Comparison of ENCODE assay signal across 16 mouse cellular contexts in genomic region chr13:81329762-81330161, GRCm38 (mm10).
"Had no signal": no experiment of that assay in that cellular context is flagged by ENCODE, and none has a peak within 500 bp of the region (broad histone marks: within the 10 kb centered on the region; RNA-seq: fewer than 3 reads in every experiment).

No protein-coding gene starts in this region.

- DNase-seq: lung, adult 18-20 months; lung, embryonic 14.5 days; lung, postnatal 14 days; lung, postnatal 36 days; right cerebral cortex, postnatal 14 days; thymus, adult 2 months; thymus, postnatal 14 days; thymus, postnatal 36 days had no signal

- H3K4me3 ChIP-seq: megakaryocyte, embryonic 14.5 days; midbrain, embryonic 13.5 days; midbrain, embryonic 15.5 days; neural tube, embryonic 12.5 days; stomach, embryonic 15.5 days had no signal

- H3K9ac ChIP-seq: lung, embryonic 14.5 days; midbrain, embryonic 13.5 days; midbrain, embryonic 15.5 days; neural tube, embryonic 12.5 days; stomach, embryonic 15.5 days had no signal

- ATAC-seq: midbrain, embryonic 13.5 days; midbrain, embryonic 15.5 days had no signal

- H3K27me3 ChIP-seq: megakaryocyte, embryonic 14.5 days; midbrain, embryonic 13.5 days; midbrain, embryonic 15.5 days; neural tube, embryonic 12.5 days; stomach, embryonic 15.5 days had no signal

- H3K4me1 ChIP-seq: megakaryocyte, embryonic 14.5 days; midbrain, embryonic 13.5 days; midbrain, embryonic 15.5 days; neural tube, embryonic 12.5 days; stomach, embryonic 15.5 days had no signal

- H3K36me3 ChIP-seq: midbrain, embryonic 13.5 days; midbrain, embryonic 15.5 days; stomach, embryonic 15.5 days had no signal

- H3K4me2 ChIP-seq: lung, embryonic 14.5 days; midbrain, embryonic 11.5 days; midbrain, embryonic 13.5 days; midbrain, embryonic 15.5 days; neural tube, embryonic 12.5 days; stomach, embryonic 15.5 days had no signal

- H3K9me3 ChIP-seq: megakaryocyte, embryonic 14.5 days; midbrain, embryonic 13.5 days; midbrain, embryonic 15.5 days; neural tube, embryonic 12.5 days; stomach, embryonic 15.5 days had no signal

- H3K27ac ChIP-seq: macrophage; midbrain, embryonic 13.5 days; midbrain, embryonic 15.5 days; neural tube, embryonic 12.5 days; stomach, embryonic 15.5 days; stomach, postnatal 0 days had no signal
